Mouse (Mus musculus): ENCODE measurements around the gene Diras1.

DNA sequence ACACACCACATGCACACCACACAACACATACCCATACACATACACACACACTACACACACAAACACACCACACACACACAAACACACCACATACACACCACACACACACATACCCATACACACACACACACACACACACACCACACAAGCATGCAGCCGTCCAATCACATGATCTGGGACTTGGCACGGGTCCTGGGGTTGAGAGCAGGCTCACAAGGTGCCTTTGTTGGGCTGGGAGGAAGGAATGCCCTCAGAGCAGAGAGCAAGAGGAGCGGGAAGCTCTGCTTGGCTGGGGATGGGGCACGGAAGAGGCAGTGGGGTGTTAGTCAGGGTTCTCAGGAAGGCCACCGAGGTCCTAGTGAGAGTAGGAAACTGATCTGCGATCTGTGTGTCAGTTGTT lies 14.6 kb downstream of the Diras1 start:
- TF ChIP-seq CTCF (IDR thresholded peaks at IDR 0.05; ENCODE audit: borderline replicate concordance, insufficient read depth, low read length) (no peak), POLR2A (IDR thresholded peaks at IDR 0.05; ENCODE audit: low read depth, low read length) (no peak)
